Mouse (Mus musculus) heart, embryonic 16.5 days (tissue): Measurements from ENCODE around the gene Bin2. TPM values are rescaled to one million over a fixed set of nuclear protein-coding genes. Genes with fewer than 3 reads are reported as not detected.
A peak's percentile ranks its signal among the peaks of the same experiment; 100 is the strongest.

Source experiments
- ATAC-seq: fragments of 200-750 bp; cut with Nextera tagmentation; replicated peaks from 2 replicates; pipeline ENCODE4 v1.8.0; 2017; ENCODE audit warnings: moderate number of reproducible peaks; ENCODE audit not compliant: insufficient read depth, low FRiP score; ENCODE audit errors: extremely low read depth
- H3K27ac ChIP-seq: fragments of 300-500 bp; sonication (generic); 2 replicates; pipeline ENCODE4 v1.5.1; 2014; ENCODE audit warnings: mild to moderate bottlenecking, low read length, control low read depth, moderate library complexity
- H3K27me3 ChIP-seq: fragments of 300-500 bp; sonication (generic); 2 replicates; pipeline ENCODE4 v1.6.1; 2014; ENCODE audit warnings: low read length, mixed read lengths; ENCODE audit not compliant: control insufficient read depth, insufficient read depth
- H3K36me3 ChIP-seq: fragments of 300-500 bp; sonication (generic); 2 replicates; pipeline ENCODE4 v1.6.1; 2014; ENCODE audit not compliant: control insufficient read depth, insufficient read depth
- H3K4me1 ChIP-seq: fragments of 300-500 bp; sonication (generic); 2 replicates; pipeline ENCODE4 v1.6.1; 2014; ENCODE audit warnings: low read length, mixed read lengths; ENCODE audit not compliant: control insufficient read depth, insufficient read depth
- H3K4me2 ChIP-seq: fragments of 300-500 bp; sonication (generic); 2 replicates; pipeline ENCODE4 v1.6.1; 2014; ENCODE audit warnings: low read depth, mild to moderate bottlenecking, control low read depth, low read length
- H3K4me3 ChIP-seq: fragments of 300-500 bp; sonication (generic); 2 replicates; pipeline ENCODE4 v1.5.1; 2014; ENCODE audit warnings: mild to moderate bottlenecking, control low read depth, low read length
- H3K9ac ChIP-seq: fragments of 300-500 bp; sonication (generic); 2 replicates; pipeline ENCODE4 v1.6.1; 2014; ENCODE audit warnings: low read length, control low read depth
- H3K9me3 ChIP-seq: fragments of 300-500 bp; sonication (generic); replicated peaks from 2 replicates; pipeline ENCODE4 v1.6.1; 2016; ENCODE audit warnings: low read length; ENCODE audit not compliant: control insufficient read depth
- WGBS: fragments of 180-500 bp; shearing (Covaris S2); extraction: QIAGEN DNeasy Blood & Tissue Kit; methylation state at CpG from one replicate; pipeline ENCODE4 v1.1.7; 2014; 5-methylcytosine and 5-hydroxymethylcytosine counted together
- polyA plus RNA-seq: library from polyadenylated mRNA; unstranded; fragments of >200 nt; fragmentation: Nextera tagmentation; extraction: Ambion mirVana; gene quantifications from 2 replicates; pipeline ENCODE4 v1.2.1, GENCODE M21; 2015

The Bin2 gene
- polyA plus RNA-seq, 1 experiment from 2014 or later: 13.3 TPM

- no peak overlapping the region for H3K9ac ChIP-seq
- no peaks in the 10 kb centered on the region for H3K36me3 ChIP-seq
- H3K27ac ChIP-seq: no peak overlapping the region
- H3K4me2 ChIP-seq: no peak overlapping the region
- no peak overlapping the region for H3K4me3 ChIP-seq
- WGBS: 79% methylated on average over 12 of the region's 12 CpGs
- H3K4me1 ChIP-seq: peaks cover 7% of the 10 kb centered on the region
- no peak for ATAC-seq
- no peaks in the 10 kb centered on the region for H3K9me3 ChIP-seq
- no peaks in the 10 kb centered on the region for H3K27me3 ChIP-seq
Observed at GRCm38 (mm10) chr15:100678581-100678980, 9.2 kb upstream of the Bin2 start.

- H3K9ac ChIP-seq: no peak overlapping the region
- H3K4me3 ChIP-seq: no peak overlapping the region
- 89% methylated on average over 8 of the region's 8 CpGs for WGBS
- H3K27me3 ChIP-seq: no peaks in the 10 kb centered on the region
- no peak overlapping the region for H3K4me2 ChIP-seq
- H3K9me3 ChIP-seq: no peaks in the 10 kb centered on the region
- H3K27ac ChIP-seq: no peak overlapping the region
- H3K36me3 ChIP-seq: no peaks in the 10 kb centered on the region
- no peak for ATAC-seq
- peaks cover 10% of the 10 kb centered on the region for H3K4me1 ChIP-seq
Observed at GRCm38 (mm10) chr15:100677675-100678074, 8.3 kb upstream of the Bin2 start.

- Histone ChIP-seq H3K4me1 (peaks cover 10% of the 10 kb centered on the region), H3K36me3 (no peaks in the 10 kb centered on the region), H3K4me2 (no peak overlapping the region), H3K27ac (no peak overlapping the region), H3K27me3 (no peaks in the 10 kb centered on the region), H3K9me3 (no peaks in the 10 kb centered on the region), H3K9ac (no peak overlapping the region), H3K4me3 (no peak overlapping the region)
- ATAC-seq: no peak
- WGBS: 83% methylated on average over 1 of the region's 1 CpGs
Observed at GRCm38 (mm10) chr15:100676521-100676920, 7.2 kb upstream of the Bin2 start.

- Histone ChIP-seq H3K9me3 (no peaks in the 10 kb centered on the region), H3K36me3 (no peaks in the 10 kb centered on the region), H3K27ac (no peak overlapping the region), H3K4me2 (no peak overlapping the region), H3K4me1 (peaks cover 10% of the 10 kb centered on the region), H3K4me3 (no peak overlapping the region), H3K9ac (no peak overlapping the region), H3K27me3 (no peaks in the 10 kb centered on the region)
- 40% methylated on average over 3 of the region's 3 CpGs for WGBS
- no peak for ATAC-seq
Observed at GRCm38 (mm10) chr15:100675486-100675885, 6.1 kb upstream of the Bin2 start.

- no peak for ATAC-seq
- Histone ChIP-seq H3K4me1 (peaks cover 10% of the 10 kb centered on the region), H3K27ac (no peak overlapping the region), H3K27me3 (no peaks in the 10 kb centered on the region), H3K36me3 (no peaks in the 10 kb centered on the region), H3K4me3 (no peak overlapping the region), H3K4me2 (no peak overlapping the region), H3K9me3 (no peaks in the 10 kb centered on the region), H3K9ac (no peak overlapping the region)
- WGBS: 82% methylated on average over 10 of the region's 10 CpGs
Observed at GRCm38 (mm10) chr15:100674566-100674965, 5.2 kb upstream of the Bin2 start.

GRCm38 (mm10) chr15:100673585-100674391, 4.4 kb upstream of the Bin2 start:
- Histone ChIP-seq H3K4me2 (peak overlapping the region; percentile 44), H3K36me3 (no peaks in the 10 kb centered on the region), H3K4me3 (no peak overlapping the region), H3K9me3 (no peaks in the 10 kb centered on the region), H3K27me3 (no peaks in the 10 kb centered on the region), H3K4me1 (peaks cover 10% of the 10 kb centered on the region), H3K9ac (no peak overlapping the region), H3K27ac (peak overlapping the region; percentile 56)
- WGBS: 24% methylated on average over 11 of the region's 12 CpGs
- peak; percentile 65; the same call in 1 of the 2 replicates for ATAC-seq

GRCm38 (mm10) chr15:100670833-100671232, 1.5 kb upstream of the Bin2 start:
- Histone ChIP-seq H3K27me3 (no peaks in the 10 kb centered on the region), H3K4me1 (peaks cover 18% of the 10 kb centered on the region), H3K9me3 (no peaks in the 10 kb centered on the region), H3K27ac (no peak overlapping the region), H3K36me3 (no peaks in the 10 kb centered on the region), H3K4me2 (no peak overlapping the region), H3K9ac (no peak overlapping the region), H3K4me3 (no peak overlapping the region)
- no peak for ATAC-seq
- 71% methylated on average over 5 of the region's 5 CpGs for WGBS

GRCm38 (mm10) chr15:100670004-100670403, 651 bp upstream of the Bin2 start:
- peaks cover 18% of the 10 kb centered on the region for H3K4me1 ChIP-seq

GRCm38 (mm10) chr15:100667871-100668545, 1.3 kb downstream of the Bin2 start:
- peak overlapping the region; percentile 22 for H3K4me2 ChIP-seq
- ATAC-seq: no peak
- peaks cover 8% of the 10 kb centered on the region; the same call in 1 of the 2 replicates for H3K4me1 ChIP-seq
- 67% methylated on average over 5 of the region's 5 CpGs for whole genome bisulfite sequencing
- H3K9me3 ChIP-seq: no peaks in the 10 kb centered on the region
- peak overlapping the region; percentile 1 for H3K4me3 ChIP-seq
- H3K27me3 ChIP-seq: no peaks in the 10 kb centered on the region
- no peaks in the 10 kb centered on the region for H3K36me3 ChIP-seq
- no peak overlapping the region for H3K27ac ChIP-seq
- no peak overlapping the region for H3K9ac ChIP-seq

More at GRCm38 (mm10) chr15:100670004-100670403, 651 bp upstream of the Bin2 start:
- H3K4me3 ChIP-seq: no peak overlapping the region
- no peaks in the 10 kb centered on the region for H3K36me3 ChIP-seq
- no peak overlapping the region for H3K4me2 ChIP-seq
- no peaks in the 10 kb centered on the region for H3K27me3 ChIP-seq
- no peaks in the 10 kb centered on the region for H3K9me3 ChIP-seq
- ATAC-seq: no peak
- no peak overlapping the region for H3K27ac ChIP-seq
- 74% methylated on average over 8 of the region's 8 CpGs for WGBS
- H3K9ac ChIP-seq: no peak overlapping the region
